Mouse (Mus musculus): ENCODE measurements around the gene Mrps7. TPM values are rescaled to one million over a fixed set of nuclear protein-coding genes. Genes with fewer than 3 reads are reported as not detected.
A peak's percentile ranks its signal among the peaks of the same experiment; 100 is the strongest.

The Mrps7 gene
- polyA plus RNA-seq, 1 experiment: 36.7 TPM

DNA sequence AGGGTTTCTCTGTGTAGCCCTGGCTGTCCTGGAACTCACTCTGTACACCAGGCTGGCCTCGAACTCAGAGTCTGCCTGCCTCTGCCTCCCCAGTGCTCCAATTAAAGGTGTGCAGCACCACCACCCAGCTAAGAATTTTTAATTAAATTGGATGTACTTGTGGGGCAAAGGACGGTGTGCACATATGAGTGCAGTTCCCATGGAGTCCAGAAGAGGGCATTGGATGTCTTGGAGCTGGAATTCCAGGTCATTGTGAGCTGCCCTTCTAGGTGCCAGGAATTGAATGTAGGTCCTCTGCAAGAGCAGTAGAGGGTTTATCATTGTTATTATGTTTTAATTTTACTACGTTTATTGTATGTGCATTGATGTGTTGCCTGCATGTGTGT, 27.8 kb downstream of the Mrps7 start:
- TF ChIP-seq CTCF (IDR thresholded peaks at IDR 0.05; ENCODE audit: borderline replicate concordance, extremely low read depth, insufficient read depth, insufficient read length) (peak; percentile 56; the same call in 1 of the 2 replicates), POLR2A (IDR thresholded peaks at IDR 0.05; ENCODE audit: borderline replicate concordance, extremely low read depth, insufficient read depth, insufficient read length, poor library complexity, severe bottlenecking) (no peak)
- DNase-seq (ENCODE audit: low read depth): peak; percentile 37

DNA sequence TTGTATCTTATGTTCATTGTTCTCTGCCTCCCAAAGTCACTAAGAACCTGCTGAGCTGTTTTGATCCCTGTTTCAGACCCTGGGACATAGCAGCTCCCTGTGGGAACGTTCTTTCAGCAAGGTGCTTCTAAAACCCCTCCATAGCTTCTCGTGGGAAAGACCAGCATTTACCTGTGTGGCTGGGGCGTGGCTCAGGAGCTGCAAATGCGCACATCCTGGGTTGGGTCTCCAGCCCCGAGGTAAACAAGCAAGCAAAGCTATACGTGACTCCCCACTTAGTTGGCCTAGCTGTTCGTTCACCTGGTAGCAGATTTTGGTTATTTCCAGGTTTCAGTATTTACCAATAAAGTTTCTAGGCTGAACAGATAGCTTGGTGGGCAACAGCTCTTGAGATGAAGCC, 28.5 kb downstream of the Mrps7 start:
- DNase-seq (ENCODE audit: low read depth): no peak
- TF ChIP-seq CTCF (IDR thresholded peaks at IDR 0.05; ENCODE audit: borderline replicate concordance, extremely low read depth, insufficient read depth, insufficient read length) (no peak), POLR2A (IDR thresholded peaks at IDR 0.05; ENCODE audit: borderline replicate concordance, extremely low read depth, insufficient read depth, insufficient read length, poor library complexity, severe bottlenecking) (no peak)

DNA sequence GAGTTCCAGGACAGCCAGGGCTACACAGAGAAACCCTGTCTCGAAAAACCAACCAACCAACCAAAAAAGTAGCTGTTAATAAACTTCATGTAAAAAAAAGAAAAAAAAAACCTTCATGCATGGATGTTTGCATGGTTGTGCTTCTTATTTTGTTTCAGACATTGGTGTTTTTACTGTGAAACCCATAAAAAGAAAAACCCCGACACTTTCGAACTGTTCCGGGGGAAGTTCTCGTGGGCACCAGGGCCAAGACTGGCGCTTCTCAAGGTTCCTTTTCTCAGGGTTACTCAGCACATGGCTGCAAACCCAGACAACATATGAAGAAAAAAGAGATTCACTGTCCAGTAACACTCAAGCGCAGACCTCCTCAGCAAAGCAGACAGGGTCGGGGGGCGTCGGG, 29.1 kb downstream of the Mrps7 start:
- TF ChIP-seq POLR2A (IDR thresholded peaks at IDR 0.05; ENCODE audit: borderline replicate concordance, extremely low read depth, insufficient read depth, insufficient read length, poor library complexity, severe bottlenecking): no peak
- no peak for TF ChIP-seq CTCF (IDR thresholded peaks at IDR 0.05; ENCODE audit: borderline replicate concordance, extremely low read depth, insufficient read depth, insufficient read length)
- DNase-seq (ENCODE audit: low read depth): no peak

DNA sequence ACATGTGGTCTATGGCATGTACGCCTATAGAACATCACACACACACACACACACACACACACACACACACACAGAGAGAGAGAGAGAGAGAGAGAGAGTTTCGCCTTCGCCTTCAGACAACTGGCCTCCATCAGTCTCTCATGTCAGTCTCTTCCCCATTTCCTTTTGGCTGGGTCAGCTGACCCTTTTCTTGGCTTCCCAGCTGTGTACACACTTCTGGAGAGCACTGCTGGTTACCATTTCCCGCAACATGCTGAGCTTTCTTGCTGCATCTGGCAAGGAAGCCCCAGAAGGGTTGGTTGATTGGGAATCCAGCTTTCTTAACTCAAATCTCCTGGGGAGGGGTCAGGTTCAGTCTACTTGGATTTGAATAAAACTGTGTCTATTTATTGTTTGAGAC, 30.4 kb downstream of the Mrps7 start:
- peak; percentile 30 for DNase-seq (ENCODE audit: low read depth)

DNA sequence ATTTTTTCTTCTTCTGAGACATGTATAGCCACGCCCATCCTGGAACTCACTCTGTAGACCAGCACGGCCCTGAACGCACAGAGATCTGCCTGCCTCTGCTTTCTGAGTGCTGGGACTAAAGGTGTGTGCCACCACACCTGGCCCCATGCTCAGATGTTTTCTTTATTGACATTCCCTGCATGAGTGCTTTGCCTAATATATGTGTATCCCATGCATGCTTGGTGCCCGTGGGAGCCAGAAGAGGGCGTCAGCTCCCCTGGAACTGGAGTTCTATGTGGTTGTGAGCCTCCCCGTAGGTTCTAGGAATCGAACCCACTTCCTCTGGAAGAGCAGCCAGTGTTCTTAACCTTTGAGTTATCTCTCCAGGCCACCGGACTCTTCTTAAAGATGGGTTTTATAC, 31.3 kb downstream of the Mrps7 start:
- DNase-seq (ENCODE audit: low read depth): no peak
- TF ChIP-seq POLR2A (IDR thresholded peaks at IDR 0.05; ENCODE audit: borderline replicate concordance, extremely low read depth, insufficient read depth, insufficient read length, poor library complexity, severe bottlenecking) (no peak), CTCF (IDR thresholded peaks at IDR 0.05; ENCODE audit: borderline replicate concordance, extremely low read depth, insufficient read depth, insufficient read length) (no peak)

More for the DNA sequence above, 30.4 kb downstream of the Mrps7 start:
- no peak for TF ChIP-seq POLR2A (IDR thresholded peaks at IDR 0.05; ENCODE audit: borderline replicate concordance, extremely low read depth, insufficient read depth, insufficient read length, poor library complexity, severe bottlenecking)
- TF ChIP-seq CTCF (IDR thresholded peaks at IDR 0.05; ENCODE audit: borderline replicate concordance, extremely low read depth, insufficient read depth, insufficient read length): no peak

DNA sequence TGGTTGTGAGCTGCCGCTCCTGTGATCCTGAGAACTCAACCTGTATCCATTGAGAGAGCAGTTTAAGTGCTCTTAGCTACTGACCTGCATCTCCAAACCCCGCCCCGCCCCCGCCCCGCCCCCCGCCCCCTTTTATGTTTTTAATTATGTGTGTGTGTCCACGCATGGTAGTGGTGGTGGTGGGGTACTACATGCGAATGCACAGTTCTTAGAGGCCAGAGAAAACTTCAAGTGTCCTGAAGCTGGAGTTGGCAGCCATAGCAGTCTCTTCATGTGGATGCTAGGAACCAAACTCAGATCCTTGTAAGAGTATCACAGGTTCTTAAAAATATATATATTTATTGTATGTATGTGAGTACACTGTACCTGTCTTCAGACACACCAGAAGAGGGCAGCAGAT, 31.8 kb downstream of the Mrps7 start:
- no peak for DNase-seq (ENCODE audit: low read depth)
- TF ChIP-seq CTCF (IDR thresholded peaks at IDR 0.05; ENCODE audit: borderline replicate concordance, extremely low read depth, insufficient read depth, insufficient read length): no peak
- TF ChIP-seq POLR2A (IDR thresholded peaks at IDR 0.05; ENCODE audit: borderline replicate concordance, extremely low read depth, insufficient read depth, insufficient read length, poor library complexity, severe bottlenecking): no peak

- TF ChIP-seq CTCF (IDR thresholded peaks at IDR 0.05; ENCODE audit: borderline replicate concordance, extremely low read depth, insufficient read depth, insufficient read length) (no peak), POLR2A (IDR thresholded peaks at IDR 0.05; ENCODE audit: borderline replicate concordance, extremely low read depth, insufficient read depth, insufficient read length, poor library complexity, severe bottlenecking) (no peak)
- no peak for DNase-seq (ENCODE audit: low read depth)
Measured at GRCm38 (mm10) chr11:115636960-115637359, 33.2 kb downstream of the Mrps7 start.

GRCm38 (mm10) chr11:115638498-115639409, 35.0 kb downstream of the Mrps7 start:
- no peak for DNase-seq (ENCODE audit: low read depth)
- TF ChIP-seq CTCF (IDR thresholded peaks at IDR 0.05; ENCODE audit: borderline replicate concordance, extremely low read depth, insufficient read depth, insufficient read length): no peak
- TF ChIP-seq POLR2A (IDR thresholded peaks at IDR 0.05; ENCODE audit: borderline replicate concordance, extremely low read depth, insufficient read depth, insufficient read length, poor library complexity, severe bottlenecking): no peak

GRCm38 (mm10) chr11:115639540-115639939, 35.8 kb downstream of the Mrps7 start:
- no peak for TF ChIP-seq CTCF (IDR thresholded peaks at IDR 0.05; ENCODE audit: borderline replicate concordance, extremely low read depth, insufficient read depth, insufficient read length)
- no peak for TF ChIP-seq POLR2A (IDR thresholded peaks at IDR 0.05; ENCODE audit: borderline replicate concordance, extremely low read depth, insufficient read depth, insufficient read length, poor library complexity, severe bottlenecking)
- DNase-seq (ENCODE audit: low read depth): no peak

- DNase-seq (ENCODE audit: low read depth): no peak
- TF ChIP-seq CTCF (IDR thresholded peaks at IDR 0.05; ENCODE audit: borderline replicate concordance, extremely low read depth, insufficient read depth, insufficient read length) (no peak), POLR2A (IDR thresholded peaks at IDR 0.05; ENCODE audit: borderline replicate concordance, extremely low read depth, insufficient read depth, insufficient read length, poor library complexity, severe bottlenecking) (no peak)
Measured at GRCm38 (mm10) chr11:115640311-115640828, 36.6 kb downstream of the Mrps7 start.

DNA sequence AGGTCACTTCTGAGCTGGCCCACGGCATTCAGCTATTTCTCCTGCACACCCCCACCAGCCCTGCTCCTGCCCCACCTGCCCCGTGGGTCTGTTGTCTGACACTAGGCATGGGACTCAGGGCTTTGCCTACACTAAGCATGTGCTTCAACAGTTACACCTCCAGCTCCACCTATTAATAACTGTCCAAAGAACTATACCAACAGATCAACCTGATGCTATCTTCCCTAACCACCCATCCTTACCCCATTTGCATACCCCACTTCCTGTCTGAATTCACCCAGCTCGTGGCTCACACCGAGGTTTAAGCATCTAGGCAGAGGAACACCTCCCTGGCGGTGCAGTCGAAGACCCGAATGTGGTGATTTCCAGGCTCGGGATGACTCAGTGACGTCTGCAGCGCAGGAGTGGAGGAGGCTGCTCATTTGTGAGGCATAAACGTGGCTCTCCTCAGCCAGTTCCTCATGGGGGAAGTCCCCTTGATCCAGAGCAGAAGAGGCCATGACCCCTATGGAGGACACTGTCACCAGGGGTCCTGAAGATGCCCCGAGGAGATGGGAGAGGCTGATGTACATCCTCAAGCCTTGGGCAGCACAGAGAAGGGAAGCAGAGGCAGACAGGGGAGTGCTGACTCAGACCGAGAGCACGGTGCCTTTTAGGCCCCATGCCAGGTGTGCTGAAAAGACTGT, 37.4 kb downstream of the Mrps7 start:
- TF ChIP-seq POLR2A (IDR thresholded peaks at IDR 0.05; ENCODE audit: borderline replicate concordance, extremely low read depth, insufficient read depth, insufficient read length, poor library complexity, severe bottlenecking) (no peak), CTCF (IDR thresholded peaks at IDR 0.05; ENCODE audit: borderline replicate concordance, extremely low read depth, insufficient read depth, insufficient read length) (no peak)
- DNase-seq (ENCODE audit: low read depth): no peak
